Mouse (Mus musculus) heart, postnatal 0 days (tissue): ENCODE measurements around the gene Tmc3. TPM values are rescaled to one million over a fixed set of nuclear protein-coding genes. Genes with fewer than 3 reads are reported as not detected.

Source experiments
- ATAC-seq: fragments of 200-750 bp; cut with Nextera tagmentation; 2 replicates; pipeline ENCODE4 v1.8.0; 2017; ENCODE audit warnings: low read depth, moderate number of reproducible peaks, moderate library complexity; ENCODE audit not compliant: insufficient read depth
- DNase-seq: peaks from one replicate; pipeline ENCODE4 v3.0.0-alpha.2; 2016; ENCODE audit warnings: low spot score
- H3K27ac ChIP-seq: fragments of 300-500 bp; sonication (generic); 2 replicates; pipeline ENCODE4 v1.5.1; 2014; ENCODE audit warnings: low read depth, mild to moderate bottlenecking
- H3K27me3 ChIP-seq: fragments of 300-500 bp; sonication (generic); 2 replicates; pipeline ENCODE4 v1.6.1; 2014; ENCODE audit warnings: low read length, mixed read lengths; ENCODE audit not compliant: control insufficient read depth, insufficient read depth
- H3K36me3 ChIP-seq: fragments of 300-500 bp; sonication (generic); replicated peaks from 2 replicates; pipeline ENCODE4 v1.6.1; 2014; ENCODE audit warnings: low read length, mixed read lengths; ENCODE audit not compliant: control insufficient read depth, insufficient read depth
- H3K4me1 ChIP-seq: fragments of 300-500 bp; sonication (generic); 2 replicates; pipeline ENCODE4 v1.6.1; 2014; ENCODE audit warnings: antibody characterized with exemption; ENCODE audit not compliant: control insufficient read depth, insufficient read depth
- H3K4me2 ChIP-seq: fragments of 300-500 bp; sonication (generic); 2 replicates; pipeline ENCODE4 v1.6.1; 2014; ENCODE audit warnings: low read depth, mild to moderate bottlenecking, low read length, moderate library complexity
- H3K4me3 ChIP-seq: fragments of 300-500 bp; sonication (generic); 2 replicates; pipeline ENCODE4 v1.5.1; 2014; ENCODE audit warnings: low read depth, low read length
- H3K9ac ChIP-seq: fragments of 300-500 bp; sonication (generic); replicated peaks from 2 replicates; pipeline ENCODE4 v1.6.1; 2014; ENCODE audit warnings: low read depth, low read length, mixed read lengths
- H3K9me3 ChIP-seq: fragments of 300-500 bp; sonication (generic); replicated peaks from 2 replicates; pipeline ENCODE4 v1.6.1; 2016; ENCODE audit warnings: low read length; ENCODE audit not compliant: control insufficient read depth
- CTCF ChIP-seq: IDR thresholded peaks from 2 replicates; pipeline ENCODE4 v1.5.1; 2016; ENCODE audit warnings: antibody characterized with exemption, control low read depth, low read depth
- EP300 ChIP-seq: IDR thresholded peaks from 2 replicates; pipeline ENCODE4 v1.6.1; 2016; ENCODE audit warnings: antibody characterized with exemption, low read depth
- WGBS: fragments of 180-500 bp; shearing (Covaris S2); extraction: QIAGEN DNeasy Blood & Tissue Kit; methylation state at CpG from one replicate; pipeline ENCODE4 v1.1.7; 2014; 5-methylcytosine and 5-hydroxymethylcytosine counted together
- polyA plus RNA-seq: library from polyadenylated mRNA; unstranded; fragments of >200 nt; fragmentation: Nextera tagmentation; extraction: Ambion mirVana; gene quantifications from 2 replicates; pipeline ENCODE4 v1.2.1, GENCODE M21; 2015
- total RNA-seq: library from RNA; depleted of rRNA; stranded (reverse); fragments of >200 nt; gene quantifications from 2 replicates; pipeline ENCODE4 v1.2.3, GENCODE M21; 2014; ENCODE audit warnings: low replicate concordance

Gene Tmc3
- total and polyA plus RNA-seq, 2 experiments from 2014 or later: 0.23 to 0.38 TPM

GRCm38 (mm10) chr7:83572451-83572850 is 12.3 kb upstream of the Tmc3 start:
- no peak for DNase-seq

GRCm38 (mm10) chr7:83580946-83581345 is 3.8 kb upstream of the Tmc3 start:
- Histone ChIP-seq H3K9me3 (no peaks in the 10 kb centered on the region), H3K36me3 (no peaks in the 10 kb centered on the region), H3K4me3 (no peak overlapping the region), H3K27me3 (no peaks in the 10 kb centered on the region), H3K27ac (no peak overlapping the region), H3K4me1 (peaks cover 4% of the 10 kb centered on the region; the same call in 1 of the 2 replicates), H3K9ac (no peak overlapping the region), H3K4me2 (no peak overlapping the region)
- ATAC-seq: 0 out of 2 replicates have a peak, but pooled peaks have one; percentile 39
- TF ChIP-seq EP300: no peak
- TF ChIP-seq CTCF: no peak
- 54% methylated on average over 4 of the region's 4 CpGs for WGBS
- no peak for DNase-seq

More at GRCm38 (mm10) chr7:83572451-83572850, 12.3 kb upstream of the Tmc3 start:
- Histone ChIP-seq H3K36me3 (no peaks in the 10 kb centered on the region), H3K27ac (no peak overlapping the region), H3K4me1 (no peaks in the 10 kb centered on the region), H3K9me3 (no peaks in the 10 kb centered on the region), H3K4me3 (no peak overlapping the region), H3K27me3 (no peaks in the 10 kb centered on the region), H3K4me2 (no peak overlapping the region), H3K9ac (no peak overlapping the region)
- TF ChIP-seq EP300 (no peak), CTCF (no peak)
- no peak for ATAC-seq
- WGBS: 44% methylated on average over 2 of the region's 2 CpGs

GRCm38 (mm10) chr7:83594056-83594455 is 9.3 kb downstream of the Tmc3 start:
- 88% methylated on average over 3 of the region's 3 CpGs for WGBS
- ATAC-seq: no peak

GRCm38 (mm10) chr7:83597063-83597462 is 12.3 kb downstream of the Tmc3 start:
- 83% methylated on average over 3 of the region's 3 CpGs for WGBS
- no peak for TF ChIP-seq CTCF
- TF ChIP-seq EP300: no peak
- H3K4me3 ChIP-seq: no peak overlapping the region

More at GRCm38 (mm10) chr7:83594056-83594455, 9.3 kb downstream of the Tmc3 start:
- Histone ChIP-seq H3K4me2 (no peak overlapping the region), H3K9ac (no peak overlapping the region), H3K4me3 (no peak overlapping the region), H3K27me3 (no peaks in the 10 kb centered on the region), H3K27ac (no peak overlapping the region), H3K4me1 (no peaks in the 10 kb centered on the region), H3K9me3 (no peaks in the 10 kb centered on the region), H3K36me3 (no peaks in the 10 kb centered on the region)
- no peak for DNase-seq
- TF ChIP-seq EP300: no peak
- no peak for TF ChIP-seq CTCF

GRCm38 (mm10) chr7:83598997-83599912 is 14.5 kb downstream of the Tmc3 start:
- Histone ChIP-seq H3K4me1 (no peaks in the 10 kb centered on the region), H3K4me2 (no peak overlapping the region), H3K4me3 (no peak overlapping the region), H3K27me3 (no peaks in the 10 kb centered on the region), H3K9ac (no peak overlapping the region), H3K9me3 (no peaks in the 10 kb centered on the region), H3K27ac (no peak overlapping the region), H3K36me3 (no peaks in the 10 kb centered on the region)
- ATAC-seq (no peak), DNase-seq (no peak)
- TF ChIP-seq CTCF: no peak
- TF ChIP-seq EP300: no peak
- WGBS: 59% methylated on average over 13 of the region's 13 CpGs

More at GRCm38 (mm10) chr7:83597063-83597462, 12.3 kb downstream of the Tmc3 start:
- Histone ChIP-seq H3K4me2 (no peak overlapping the region), H3K27me3 (no peaks in the 10 kb centered on the region), H3K36me3 (no peaks in the 10 kb centered on the region), H3K9me3 (no peaks in the 10 kb centered on the region), H3K27ac (no peak overlapping the region), H3K9ac (no peak overlapping the region), H3K4me1 (no peaks in the 10 kb centered on the region)
- no peak for DNase-seq
- no peak for ATAC-seq
